Mouse (Mus musculus): ENCODE measurements around the gene Stard7. TPM values are rescaled to one million over a fixed set of nuclear protein-coding genes. Genes with fewer than 3 reads are reported as not detected.

Gene Stard7
- polyA plus RNA-seq, 1 experiment from 2014 or later, result 95.0 TPM

- no peak overlapping the region for H3K4me2 ChIP-seq (ENCODE audit: low read depth, low read length, severe bottlenecking)
- H3K9me3 ChIP-seq (ENCODE audit: control insufficient read depth, low read length), result no peaks in the 10 kb centered on the region
- no peak overlapping the region for H3K27ac ChIP-seq (ENCODE audit: low read depth, low read length)
- H3K4me1 ChIP-seq (replicated peaks; ENCODE audit: control insufficient read depth, insufficient read depth, low read length), result peaks cover 10% of the 10 kb centered on the region
- H3K36me3 ChIP-seq (ENCODE audit: control insufficient read depth, insufficient read depth, low read length), result no peaks in the 10 kb centered on the region; the same call in 1 of the 2 replicates
- ATAC-seq (replicated peaks; ENCODE audit: low FRiP score) (no peak), DNase-seq (ENCODE audit: low spot score) (no peak)
- H3K27me3 ChIP-seq (ENCODE audit: control insufficient read depth, insufficient read depth, low read length), result no peaks in the 10 kb centered on the region
- no peak overlapping the region for H3K4me3 ChIP-seq (ENCODE audit: low read depth, low read length)
- H3K9ac ChIP-seq (ENCODE audit: low read length), result no peak overlapping the region
- 85% methylated on average over 3 of the region's 3 CpGs for WGBS
Observed at GRCm38 (mm10) chr2:127251457-127251856, 18.6 kb upstream of the Stard7 start.

GRCm38 (mm10) chr2:127251880-127252527 is 18.0 kb upstream of the Stard7 start:
- WGBS, result 78% methylated on average over 3 of the region's 3 CpGs
- H3K27ac ChIP-seq (ENCODE audit: low read depth, low read length), result no peak overlapping the region
- H3K36me3 ChIP-seq (ENCODE audit: control insufficient read depth, insufficient read depth, low read length), result no peaks in the 10 kb centered on the region; the same call in 1 of the 2 replicates
- H3K4me2 ChIP-seq (ENCODE audit: low read depth, low read length, severe bottlenecking), result no peak overlapping the region
- peaks cover 6% of the 10 kb centered on the region; the same call in 1 of the 2 replicates for H3K4me1 ChIP-seq (replicated peaks; ENCODE audit: control insufficient read depth, insufficient read depth, low read length)
- H3K4me3 ChIP-seq (ENCODE audit: low read depth, low read length), result no peak overlapping the region
- H3K9me3 ChIP-seq (ENCODE audit: control insufficient read depth, low read length), result no peaks in the 10 kb centered on the region
- H3K9ac ChIP-seq (ENCODE audit: low read length), result no peak overlapping the region
- ATAC-seq (replicated peaks; ENCODE audit: low FRiP score) (no peak), DNase-seq (ENCODE audit: low spot score) (no peak)
- H3K27me3 ChIP-seq (ENCODE audit: control insufficient read depth, insufficient read depth, low read length), result no peaks in the 10 kb centered on the region

GRCm38 (mm10) chr2:127252787-127253186 is 17.2 kb upstream of the Stard7 start:
- Histone ChIP-seq H3K4me3 (ENCODE audit: low read depth, low read length) (no peak overlapping the region), H3K4me2 (ENCODE audit: low read depth, low read length, severe bottlenecking) (no peak overlapping the region), H3K27ac (ENCODE audit: low read depth, low read length) (no peak overlapping the region), H3K9ac (ENCODE audit: low read length) (no peak overlapping the region), H3K4me1 (replicated peaks; ENCODE audit: control insufficient read depth, insufficient read depth, low read length) (peaks cover 4% of the 10 kb centered on the region; the same call in 1 of the 2 replicates), H3K9me3 (ENCODE audit: control insufficient read depth, low read length) (no peaks in the 10 kb centered on the region), H3K36me3 (ENCODE audit: control insufficient read depth, insufficient read depth, low read length) (no peaks in the 10 kb centered on the region; the same call in 1 of the 2 replicates), H3K27me3 (ENCODE audit: control insufficient read depth, insufficient read depth, low read length) (no peaks in the 10 kb centered on the region)
- DNase-seq (ENCODE audit: low spot score), result no peak
- no peak for ATAC-seq (replicated peaks; ENCODE audit: low FRiP score)
- 95% methylated on average over 5 of the region's 5 CpGs for WGBS

- no peak for ATAC-seq (replicated peaks; ENCODE audit: low FRiP score)
- no peak overlapping the region for H3K4me2 ChIP-seq (ENCODE audit: low read depth, low read length, severe bottlenecking)
- no peak overlapping the region for H3K27ac ChIP-seq (ENCODE audit: low read depth, low read length)
- 87% methylated on average over 3 of the region's 3 CpGs for WGBS
- H3K27me3 ChIP-seq (ENCODE audit: control insufficient read depth, insufficient read depth, low read length), result no peaks in the 10 kb centered on the region
- H3K36me3 ChIP-seq (ENCODE audit: control insufficient read depth, insufficient read depth, low read length), result peaks cover 4% of the 10 kb centered on the region; the same call in 1 of the 2 replicates
- DNase-seq (ENCODE audit: low spot score), result no peak
- H3K9me3 ChIP-seq (ENCODE audit: control insufficient read depth, low read length), result no peaks in the 10 kb centered on the region
- H3K4me1 ChIP-seq (replicated peaks; ENCODE audit: control insufficient read depth, insufficient read depth, low read length), result no peaks in the 10 kb centered on the region
- no peak overlapping the region for H3K9ac ChIP-seq (ENCODE audit: low read length)
- H3K4me3 ChIP-seq (ENCODE audit: low read depth, low read length), result no peak overlapping the region
Observed at GRCm38 (mm10) chr2:127254604-127255134, 15.3 kb upstream of the Stard7 start.

GRCm38 (mm10) chr2:127255294-127255693 is 14.7 kb upstream of the Stard7 start:
- ATAC-seq (replicated peaks; ENCODE audit: low FRiP score), result no peak
- H3K9ac ChIP-seq (ENCODE audit: low read length), result no peak overlapping the region
- DNase-seq (ENCODE audit: low spot score), result no peak
- H3K9me3 ChIP-seq (ENCODE audit: control insufficient read depth, low read length), result no peaks in the 10 kb centered on the region
- H3K4me1 ChIP-seq (replicated peaks; ENCODE audit: control insufficient read depth, insufficient read depth, low read length), result no peaks in the 10 kb centered on the region
- no peaks in the 10 kb centered on the region for H3K27me3 ChIP-seq (ENCODE audit: control insufficient read depth, insufficient read depth, low read length)
- no peak overlapping the region for H3K4me3 ChIP-seq (ENCODE audit: low read depth, low read length)
- WGBS, result 94% methylated on average over 6 of the region's 6 CpGs
- no peak overlapping the region for H3K4me2 ChIP-seq (ENCODE audit: low read depth, low read length, severe bottlenecking)
- no peak overlapping the region for H3K27ac ChIP-seq (ENCODE audit: low read depth, low read length)
- peaks cover 4% of the 10 kb centered on the region; the same call in 1 of the 2 replicates for H3K36me3 ChIP-seq (ENCODE audit: control insufficient read depth, insufficient read depth, low read length)

- DNase-seq (ENCODE audit: low spot score) (no peak), ATAC-seq (replicated peaks; ENCODE audit: low FRiP score) (no peak)
- Histone ChIP-seq H3K4me2 (ENCODE audit: low read depth, low read length, severe bottlenecking) (no peak overlapping the region), H3K27me3 (ENCODE audit: control insufficient read depth, insufficient read depth, low read length) (no peaks in the 10 kb centered on the region), H3K27ac (ENCODE audit: low read depth, low read length) (no peak overlapping the region), H3K4me1 (replicated peaks; ENCODE audit: control insufficient read depth, insufficient read depth, low read length) (no peaks in the 10 kb centered on the region), H3K4me3 (ENCODE audit: low read depth, low read length) (no peak overlapping the region), H3K36me3 (ENCODE audit: control insufficient read depth, insufficient read depth, low read length) (peaks cover 4% of the 10 kb centered on the region; the same call in 1 of the 2 replicates), H3K9ac (ENCODE audit: low read length) (no peak overlapping the region), H3K9me3 (ENCODE audit: control insufficient read depth, low read length) (no peaks in the 10 kb centered on the region)
- 90% methylated on average over 5 of the region's 5 CpGs for WGBS
Observed at GRCm38 (mm10) chr2:127259340-127259739, 10.7 kb upstream of the Stard7 start.

- Histone ChIP-seq H3K4me1 (replicated peaks; ENCODE audit: control insufficient read depth, insufficient read depth, low read length) (no peaks in the 10 kb centered on the region), H3K4me3 (ENCODE audit: low read depth, low read length) (no peak overlapping the region), H3K4me2 (ENCODE audit: low read depth, low read length, severe bottlenecking) (no peak overlapping the region), H3K27me3 (ENCODE audit: control insufficient read depth, insufficient read depth, low read length) (no peaks in the 10 kb centered on the region), H3K36me3 (ENCODE audit: control insufficient read depth, insufficient read depth, low read length) (peaks cover 4% of the 10 kb centered on the region; the same call in 1 of the 2 replicates), H3K9me3 (ENCODE audit: control insufficient read depth, low read length) (no peaks in the 10 kb centered on the region), H3K27ac (ENCODE audit: low read depth, low read length) (no peak overlapping the region), H3K9ac (ENCODE audit: low read length) (no peak overlapping the region)
- ATAC-seq (replicated peaks; ENCODE audit: low FRiP score) (no peak), DNase-seq (ENCODE audit: low spot score) (no peak)
Observed at GRCm38 (mm10) chr2:127262480-127262879, 7.5 kb upstream of the Stard7 start.

- H3K4me3 ChIP-seq (ENCODE audit: low read depth, low read length), result no peak overlapping the region
- H3K4me1 ChIP-seq (replicated peaks; ENCODE audit: control insufficient read depth, insufficient read depth, low read length), result no peaks in the 10 kb centered on the region
- WGBS, result 43% methylated on average over 4 of the region's 4 CpGs
- H3K9me3 ChIP-seq (ENCODE audit: control insufficient read depth, low read length), result no peaks in the 10 kb centered on the region
- no peak for DNase-seq (ENCODE audit: low spot score)
- no peak overlapping the region for H3K4me2 ChIP-seq (ENCODE audit: low read depth, low read length, severe bottlenecking)
- ATAC-seq (replicated peaks; ENCODE audit: low FRiP score), result no peak
- H3K27ac ChIP-seq (ENCODE audit: low read depth, low read length), result no peak overlapping the region
- H3K9ac ChIP-seq (ENCODE audit: low read length), result no peak overlapping the region
- no peaks in the 10 kb centered on the region for H3K27me3 ChIP-seq (ENCODE audit: control insufficient read depth, insufficient read depth, low read length)
- H3K36me3 ChIP-seq (ENCODE audit: control insufficient read depth, insufficient read depth, low read length), result no peaks in the 10 kb centered on the region
Observed at GRCm38 (mm10) chr2:127267854-127268253, 2.2 kb upstream of the Stard7 start.
